Mouse (Mus musculus): Measurements from ENCODE around the gene Zfp609. TPM values are rescaled to one million over a fixed set of nuclear protein-coding genes. Genes with fewer than 3 reads are reported as not detected.
"Not testable (repeated sequence)": the region's sequence is repeated elsewhere in the genome, so short reads cannot be mapped to it uniquely, and the experiment has no call there.

Gene Zfp609
- polyA plus RNA-seq, 1 experiment, result 11.1 TPM

- H3K4me3 ChIP-seq, result no peak overlapping the region
- no peak overlapping the region for H3ac ChIP-seq (ENCODE audit: control insufficient read depth, insufficient read length)
- no peaks in the 10 kb centered on the region for H3K36me3 ChIP-seq (ENCODE audit: control insufficient read depth, insufficient read depth)
- peaks cover 62% of the 10 kb centered on the region for H3K79me2 ChIP-seq (ENCODE audit: control insufficient read depth, insufficient read depth)
- H3K4me2 ChIP-seq (ENCODE audit: low read depth), result no peak overlapping the region
- TF ChIP-seq POLR2A (IDR thresholded peaks at IDR 0.05; ENCODE audit: insufficient read length, low read depth) (no peak), CEBPB (IDR thresholded peaks at IDR 0.05; ENCODE audit: insufficient read depth, poor library complexity, severe bottlenecking) (no peak), MYOD1 (IDR thresholded peaks at IDR 0.05; ENCODE audit: control insufficient read depth in 1 of 3, insufficient read length in 2 of 3, low read depth in 2 of 3) (no peak), MAX (IDR thresholded peaks at IDR 0.05; ENCODE audit: low read depth) (no peak), TCF3 (IDR thresholded peaks at IDR 0.05; ENCODE audit: insufficient read length, low read depth) (no peak), REST (IDR thresholded peaks at IDR 0.05; ENCODE audit: insufficient read depth, insufficient read length) (no peak)
- H3K27me3 ChIP-seq (ENCODE audit: control insufficient read depth, insufficient read depth, insufficient read length), result no peaks in the 10 kb centered on the region
Measured at GRCm38 (mm10) chr9:65787829-65788344, 39.5 kb downstream of the Zfp609 start.

DNA sequence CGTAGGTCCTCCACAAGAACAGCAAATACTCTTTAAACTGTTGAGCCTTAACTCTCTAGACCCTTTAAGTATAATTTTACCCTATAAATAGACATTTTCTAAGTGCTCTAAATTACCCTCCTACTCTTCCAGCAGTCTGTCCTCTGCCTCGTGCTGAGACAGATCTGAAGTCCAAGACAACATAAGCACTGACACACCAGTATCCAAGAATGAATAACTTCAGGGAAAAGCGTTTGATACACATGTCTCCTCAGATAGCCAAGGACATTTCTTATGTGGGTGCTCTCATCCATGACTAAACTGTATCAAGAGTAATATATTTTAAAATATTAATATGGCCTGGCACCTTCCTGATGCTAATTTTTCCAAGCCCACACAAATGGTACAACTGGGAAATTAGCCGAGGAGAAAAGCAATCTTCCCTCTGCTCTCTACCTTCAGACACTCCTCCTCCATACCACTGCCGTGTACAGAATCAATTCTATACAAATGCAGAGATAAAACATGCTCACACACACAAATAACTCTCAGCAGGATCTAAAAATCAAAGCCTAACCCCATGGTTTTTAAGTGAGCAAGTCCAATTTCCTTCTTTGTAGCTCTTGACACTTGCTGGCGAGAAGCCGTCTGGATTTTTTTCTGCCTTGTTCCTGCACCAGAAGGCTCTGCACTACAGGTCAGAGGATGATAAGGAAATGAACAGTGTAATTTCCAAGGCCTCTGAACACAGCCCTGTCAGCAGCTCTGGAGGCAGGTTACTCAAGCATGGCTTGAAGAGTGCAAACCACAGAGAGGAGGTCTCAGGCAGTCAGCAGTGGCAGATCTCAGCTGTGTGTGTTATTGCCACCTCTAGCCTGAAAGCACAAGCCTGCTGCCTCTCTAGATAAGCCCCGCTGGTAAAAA lies 40.2 kb downstream of the Zfp609 start:
- TF ChIP-seq TCF3 (IDR thresholded peaks at IDR 0.05; ENCODE audit: insufficient read length, low read depth) (no peak), SRF (IDR thresholded peaks at IDR 0.05; ENCODE audit: control insufficient read depth, insufficient read length, low read depth) (no peak), POLR2AphosphoS2 (IDR thresholded peaks at IDR 0.05; ENCODE audit: insufficient read length, low read depth) (no peak)
- Histone ChIP-seq H3K4me3 (no peak overlapping the region), H3K79me2 (ENCODE audit: control insufficient read depth, insufficient read depth) (peaks cover 54% of the 10 kb centered on the region), H3K4me2 (ENCODE audit: low read depth) (no peak overlapping the region), H3K27me3 (ENCODE audit: control insufficient read depth, insufficient read depth, insufficient read length) (no peaks in the 10 kb centered on the region), H3K36me3 (ENCODE audit: control insufficient read depth, insufficient read depth) (no peaks in the 10 kb centered on the region), H3ac (ENCODE audit: control insufficient read depth, insufficient read length) (no peak overlapping the region)

GRCm38 (mm10) chr9:65785772-65786368 lies 41.5 kb downstream of the Zfp609 start:
- peaks cover 45% of the 10 kb centered on the region for H3K79me2 ChIP-seq (ENCODE audit: control insufficient read depth, insufficient read depth)
- H3K36me3 ChIP-seq (ENCODE audit: control insufficient read depth, insufficient read depth), result no peaks in the 10 kb centered on the region
- H3K4me2 ChIP-seq (ENCODE audit: low read depth), result no peak overlapping the region
- no peak overlapping the region for H3K4me3 ChIP-seq
- no peak overlapping the region for H3ac ChIP-seq (ENCODE audit: control insufficient read depth, insufficient read length)
- H3K27me3 ChIP-seq (ENCODE audit: control insufficient read depth, insufficient read depth, insufficient read length), result no peaks in the 10 kb centered on the region
- TF ChIP-seq MYOG (IDR thresholded peaks at IDR 0.05; ENCODE audit: control insufficient read depth in 1 of 3, insufficient read depth in 1 of 3, insufficient read length in 2 of 3, low read depth in 2 of 3) (no peak), E2F4 (IDR thresholded peaks at IDR 0.05; ENCODE audit: insufficient read depth) (no peak), USF1 (IDR thresholded peaks at IDR 0.05; ENCODE audit: low read depth) (no peak), REST (IDR thresholded peaks at IDR 0.05; ENCODE audit: insufficient read depth, insufficient read length) (no peak), SRF (IDR thresholded peaks at IDR 0.05; ENCODE audit: control insufficient read depth, insufficient read length, low read depth) (no peak), MAX (IDR thresholded peaks at IDR 0.05; ENCODE audit: low read depth) (no peak), POLR2AphosphoS2 (IDR thresholded peaks at IDR 0.05; ENCODE audit: insufficient read length, low read depth) (no peak), POLR2A (IDR thresholded peaks at IDR 0.05; ENCODE audit: insufficient read length, low read depth) (no peak), TCF12 (IDR thresholded peaks at IDR 0.05; ENCODE audit: insufficient read depth, poor library complexity, severe bottlenecking) (no peak), CEBPB (IDR thresholded peaks at IDR 0.05; ENCODE audit: insufficient read depth, poor library complexity, severe bottlenecking) (no peak), MYOD1 (IDR thresholded peaks at IDR 0.05; ENCODE audit: control insufficient read depth in 1 of 3, insufficient read length in 2 of 3, low read depth in 2 of 3) (no peak), TCF3 (IDR thresholded peaks at IDR 0.05; ENCODE audit: insufficient read length, low read depth) (no peak)

DNA sequence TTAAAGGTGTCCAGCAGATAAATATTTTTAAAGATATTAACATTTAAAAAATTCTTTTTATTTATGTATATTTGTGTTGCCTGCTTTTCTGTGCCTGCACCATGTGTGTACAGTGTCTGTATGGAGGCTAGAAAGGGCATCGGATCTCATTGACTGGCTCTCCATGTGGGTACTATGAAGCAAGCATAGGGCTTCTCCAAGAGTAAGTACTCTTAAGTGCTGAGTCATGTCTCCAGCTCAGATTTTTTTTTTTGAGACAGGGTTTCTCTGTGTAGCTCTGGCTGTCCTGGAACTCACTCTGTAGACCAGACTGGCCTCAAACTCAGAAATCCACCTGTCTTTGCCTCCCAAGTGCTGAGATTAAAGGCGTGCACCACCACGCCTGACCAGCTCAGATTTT lies 47.7 kb downstream of the Zfp609 start:
- not testable (repeated sequence) for H3ac ChIP-seq (ENCODE audit: control insufficient read depth, insufficient read length); H3K4me2 ChIP-seq (ENCODE audit: low read depth); H3K4me3 ChIP-seq; H3K36me3 ChIP-seq (ENCODE audit: control insufficient read depth, insufficient read depth); H3K27me3 ChIP-seq (ENCODE audit: control insufficient read depth, insufficient read depth, insufficient read length)
- peaks cover 35% of the 10 kb centered on the region for H3K79me2 ChIP-seq (ENCODE audit: control insufficient read depth, insufficient read depth)

GRCm38 (mm10) chr9:65776874-65777432 lies 50.4 kb downstream of the Zfp609 start:
- Histone ChIP-seq H3ac (ENCODE audit: control insufficient read depth, insufficient read length) (no peak overlapping the region), H3K4me3 (no peak overlapping the region), H3K79me2 (ENCODE audit: control insufficient read depth, insufficient read depth) (peaks cover 38% of the 10 kb centered on the region), H3K4me2 (ENCODE audit: low read depth) (no peak overlapping the region), H3K27me3 (ENCODE audit: control insufficient read depth, insufficient read depth, insufficient read length) (no peaks in the 10 kb centered on the region), H3K36me3 (ENCODE audit: control insufficient read depth, insufficient read depth) (no peaks in the 10 kb centered on the region)
- TF ChIP-seq MYOG (IDR thresholded peaks at IDR 0.05; ENCODE audit: control insufficient read depth in 1 of 3, insufficient read depth in 1 of 3, insufficient read length in 2 of 3, low read depth in 2 of 3), result no peak
- no peak for TF ChIP-seq MYOD1 (IDR thresholded peaks at IDR 0.05; ENCODE audit: control insufficient read depth in 1 of 3, insufficient read length in 2 of 3, low read depth in 2 of 3)
- no peak for TF ChIP-seq POLR2AphosphoS2 (IDR thresholded peaks at IDR 0.05; ENCODE audit: insufficient read length, low read depth)
- TF ChIP-seq CEBPB (IDR thresholded peaks at IDR 0.05; ENCODE audit: insufficient read depth, poor library complexity, severe bottlenecking), result no peak
- no peak for TF ChIP-seq MAX (IDR thresholded peaks at IDR 0.05; ENCODE audit: low read depth)
- no peak for TF ChIP-seq E2F4 (IDR thresholded peaks at IDR 0.05; ENCODE audit: insufficient read depth)
- TF ChIP-seq REST (IDR thresholded peaks at IDR 0.05; ENCODE audit: insufficient read depth, insufficient read length), result no peak
- no peak for TF ChIP-seq TCF3 (IDR thresholded peaks at IDR 0.05; ENCODE audit: insufficient read length, low read depth)
- no peak for TF ChIP-seq TCF12 (IDR thresholded peaks at IDR 0.05; ENCODE audit: insufficient read depth, poor library complexity, severe bottlenecking)
- TF ChIP-seq USF1 (IDR thresholded peaks at IDR 0.05; ENCODE audit: low read depth), result no peak
- no peak for TF ChIP-seq SRF (IDR thresholded peaks at IDR 0.05; ENCODE audit: control insufficient read depth, insufficient read length, low read depth)
- TF ChIP-seq POLR2A (IDR thresholded peaks at IDR 0.05; ENCODE audit: insufficient read length, low read depth), result no peak

All from myocyte (in vitro differentiated cells).